Mouse (Mus musculus) embryonic facial prominence, embryonic 12.5 days (tissue): ENCODE results near the gene Napsa. TPM values are rescaled to one million over a fixed set of nuclear protein-coding genes. Genes with fewer than 3 reads are reported as not detected.

ENCODE experiments used
- ATAC-seq: fragments of 200-750 bp; cut with Nextera tagmentation; 2 replicates; pipeline ENCODE4 v1.8.0; 2017; ENCODE audit not compliant: insufficient number of reproducible peaks, insufficient read depth, low FRiP score, low TSS enrichment
- H3K27ac ChIP-seq: fragments of 300-500 bp; sonication (generic); 2 replicates; pipeline ENCODE4 v1.5.1; 2016; ENCODE audit warnings: mild to moderate bottlenecking
- H3K27me3 ChIP-seq: fragments of 300-500 bp; sonication (generic); 2 replicates; pipeline ENCODE4 v1.6.1; 2016; ENCODE audit warnings: mild to moderate bottlenecking, moderate library complexity
- H3K36me3 ChIP-seq: fragments of 300-500 bp; sonication (generic); 2 replicates; pipeline ENCODE4 v1.6.1; 2016; ENCODE audit warnings: mild to moderate bottlenecking
- H3K4me1 ChIP-seq: fragments of 300-500 bp; sonication (generic); 2 replicates; pipeline ENCODE4 v1.6.1; 2016
- H3K4me2 ChIP-seq: fragments of 300-500 bp; sonication (generic); replicated peaks from 2 replicates; pipeline ENCODE4 v1.6.1; 2016; ENCODE audit warnings: mild to moderate bottlenecking, moderate library complexity
- H3K4me3 ChIP-seq: fragments of 300-500 bp; sonication (generic); 2 replicates; pipeline ENCODE4 v1.5.1; 2016; ENCODE audit warnings: mild to moderate bottlenecking
- H3K9ac ChIP-seq: fragments of 300-500 bp; sonication (generic); 2 replicates; pipeline ENCODE4 v1.6.1; 2016; ENCODE audit warnings: mild to moderate bottlenecking, moderate library complexity
- H3K9me3 ChIP-seq: fragments of 300-500 bp; sonication (generic); 2 replicates; pipeline ENCODE4 v1.6.1; 2016; ENCODE audit warnings: mild to moderate bottlenecking, moderate library complexity
- WGBS: fragments of 180-500 bp; shearing (Covaris S2); methylation state at CpG from one replicate; pipeline ENCODE4 v1.1.7; 2016; 5-methylcytosine and 5-hydroxymethylcytosine counted together
- polyA plus RNA-seq: library from polyadenylated mRNA; unstranded; fragments of >200 nt; fragmentation: Nextera tagmentation; extraction: Ambion mirVana; gene quantifications from 2 replicates; pipeline ENCODE4 v1.2.1, GENCODE M21; 2016

Napsa gene
- polyA plus RNA-seq, 1 experiment from 2014 or later, result 1.1 TPM

- peaks cover 33% of the 10 kb centered on the region for H3K27me3 ChIP-seq
- 86% methylated on average over 1 of the region's 1 CpGs for WGBS
- no peak overlapping the region for H3K4me3 ChIP-seq
- 0 out of 2 replicates have a peak, but pooled peaks cover 3% of the 10 kb centered on the region for H3K9me3 ChIP-seq
- peaks cover 3% of the 10 kb centered on the region for H3K4me1 ChIP-seq
- H3K4me2 ChIP-seq, result no peak overlapping the region
- no peaks in the 10 kb centered on the region for H3K36me3 ChIP-seq
- no peak overlapping the region for H3K9ac ChIP-seq
- no peak for ATAC-seq
- no peak overlapping the region for H3K27ac ChIP-seq
These were observed 11.0 kb downstream of the Napsa start for GRCm38 (mm10) chr7:44583146-44583545.

- Histone ChIP-seq H3K27ac (no peak overlapping the region), H3K36me3 (no peaks in the 10 kb centered on the region), H3K4me1 (peaks cover 9% of the 10 kb centered on the region), H3K4me2 (no peak overlapping the region), H3K4me3 (no peak overlapping the region), H3K27me3 (peaks cover 45% of the 10 kb centered on the region), H3K9ac (no peak overlapping the region), H3K9me3 (no peaks in the 10 kb centered on the region)
- no peak for ATAC-seq
- WGBS, result 80% methylated on average over 4 of the region's 4 CpGs
These were observed 12.2 kb downstream of the Napsa start for GRCm38 (mm10) chr7:44584265-44584804.

- H3K27me3 ChIP-seq, result peaks cover 51% of the 10 kb centered on the region
- ATAC-seq, result no peak
- no peak overlapping the region for H3K9ac ChIP-seq
- H3K4me1 ChIP-seq, result peaks cover 9% of the 10 kb centered on the region
- no peak overlapping the region for H3K27ac ChIP-seq
- no peak overlapping the region for H3K4me3 ChIP-seq
- no peaks in the 10 kb centered on the region for H3K9me3 ChIP-seq
- no peaks in the 10 kb centered on the region for H3K36me3 ChIP-seq
- WGBS, result 86% methylated on average over 6 of the region's 6 CpGs
- no peak overlapping the region for H3K4me2 ChIP-seq
These were observed 12.7 kb downstream of the Napsa start for GRCm38 (mm10) chr7:44584921-44585320.

- no peak for ATAC-seq
- no peak overlapping the region for H3K4me2 ChIP-seq
- H3K27ac ChIP-seq, result no peak overlapping the region
- WGBS, result 97% methylated on average over 6 of the region's 6 CpGs
- peaks cover 54% of the 10 kb centered on the region for H3K27me3 ChIP-seq
- no peaks in the 10 kb centered on the region for H3K36me3 ChIP-seq
- H3K4me3 ChIP-seq, result no peak overlapping the region
- no peak overlapping the region for H3K9ac ChIP-seq
- no peaks in the 10 kb centered on the region for H3K9me3 ChIP-seq
- H3K4me1 ChIP-seq, result peaks cover 9% of the 10 kb centered on the region
These were observed 13.4 kb downstream of the Napsa start for GRCm38 (mm10) chr7:44585606-44586005.

GRCm38 (mm10) chr7:44586518-44586917, 14.3 kb downstream of the Napsa start:
- WGBS, result 12% methylated on average over 19 of the region's 19 CpGs
- Histone ChIP-seq H3K9ac (no peak overlapping the region), H3K36me3 (no peaks in the 10 kb centered on the region), H3K9me3 (no peaks in the 10 kb centered on the region), H3K27me3 (peaks cover 63% of the 10 kb centered on the region), H3K4me1 (peaks cover 14% of the 10 kb centered on the region), H3K4me3 (peak overlapping the region; percentile 32), H3K4me2 (peak overlapping the region; percentile 100), H3K27ac (no peak overlapping the region)
- no peak for ATAC-seq

GRCm38 (mm10) chr7:44586930-44587329, 14.8 kb downstream of the Napsa start:
- peaks cover 14% of the 10 kb centered on the region for H3K4me1 ChIP-seq
- peak overlapping the region; percentile 100 for H3K4me2 ChIP-seq
- no peaks in the 10 kb centered on the region for H3K36me3 ChIP-seq
- peak overlapping the region; percentile 32 for H3K4me3 ChIP-seq
- no peaks in the 10 kb centered on the region for H3K9me3 ChIP-seq
- peaks cover 67% of the 10 kb centered on the region for H3K27me3 ChIP-seq
- no peak overlapping the region for H3K9ac ChIP-seq
- under 1% methylated on average over 18 of the region's 18 CpGs for WGBS
- H3K27ac ChIP-seq, result no peak overlapping the region
- ATAC-seq, result no peak

- 29% methylated on average over 6 of the region's 6 CpGs for WGBS
- ATAC-seq, result no peak
- Histone ChIP-seq H3K4me2 (peak overlapping the region; percentile 100; the same call in 1 of the 2 replicates), H3K36me3 (no peaks in the 10 kb centered on the region), H3K27ac (no peak overlapping the region), H3K27me3 (peaks cover 74% of the 10 kb centered on the region), H3K4me3 (no peak overlapping the region; the same call in 1 of the 2 replicates), H3K4me1 (peaks cover 16% of the 10 kb centered on the region), H3K9me3 (no peaks in the 10 kb centered on the region), H3K9ac (no peak overlapping the region)
These were observed 15.5 kb downstream of the Napsa start for GRCm38 (mm10) chr7:44587676-44588075.

- H3K36me3 ChIP-seq, result no peaks in the 10 kb centered on the region
- no peak overlapping the region for H3K27ac ChIP-seq
- peak overlapping the region; percentile 50 for H3K9ac ChIP-seq
- no peak for ATAC-seq
- 7% methylated on average over 12 of the region's 12 CpGs for WGBS
- peak overlapping the region; percentile 62 for H3K4me3 ChIP-seq
- H3K9me3 ChIP-seq, result no peaks in the 10 kb centered on the region
- peaks cover 23% of the 10 kb centered on the region for H3K4me1 ChIP-seq
- H3K27me3 ChIP-seq, result peaks cover 81% of the 10 kb centered on the region
- peak overlapping the region; percentile 100 for H3K4me2 ChIP-seq
These were observed 16.2 kb downstream of the Napsa start for GRCm38 (mm10) chr7:44588338-44588737.

GRCm38 (mm10) chr7:44589149-44589548, 17.0 kb downstream of the Napsa start:
- 0 out of 2 replicates have a peak, but pooled peaks have one; percentile 32 for ATAC-seq
- H3K36me3 ChIP-seq, result no peaks in the 10 kb centered on the region
- H3K9me3 ChIP-seq, result no peaks in the 10 kb centered on the region
- peak overlapping the region; percentile 62 for H3K4me3 ChIP-seq
- H3K27me3 ChIP-seq, result peaks cover 87% of the 10 kb centered on the region
- peaks cover 29% of the 10 kb centered on the region for H3K4me1 ChIP-seq
- peak overlapping the region; percentile 100 for H3K4me2 ChIP-seq
- H3K9ac ChIP-seq, result peak overlapping the region; percentile 50
- WGBS, result 0% methylated on average over 33 of the region's 33 CpGs
- H3K27ac ChIP-seq, result peak overlapping the region; percentile 41; the same call in 1 of the 2 replicates

GRCm38 (mm10) chr7:44589946-44590345, 17.8 kb downstream of the Napsa start:
- Histone ChIP-seq H3K27ac (0 out of 2 replicates have a peak overlapping the region, but pooled peaks have one; percentile 5), H3K9ac (no peak overlapping the region), H3K36me3 (no peaks in the 10 kb centered on the region), H3K9me3 (no peaks in the 10 kb centered on the region), H3K4me3 (peak overlapping the region; percentile 62), H3K27me3 (peaks cover 86% of the 10 kb centered on the region), H3K4me1 (peaks cover 29% of the 10 kb centered on the region), H3K4me2 (peak overlapping the region; percentile 100)
- ATAC-seq, result no peak
- WGBS, result under 1% methylated on average over 13 of the region's 13 CpGs

GRCm38 (mm10) chr7:44590402-44591347, 18.5 kb downstream of the Napsa start, which contains the start of gene Kcnc3:
TSS of gene Kcnc3 (plus strand) at chr7:44590664.
- Histone ChIP-seq H3K4me3 (peak within 1 kb of the TSS; percentile 62), H3K36me3 (no peaks in the 10 kb centered on the region), H3K27me3 (peaks cover 78% of the 10 kb centered on the region), H3K4me1 (peaks cover 29% of the 10 kb centered on the region), H3K4me2 (peak within 1 kb of the TSS; percentile 100), H3K9me3 (no peaks in the 10 kb centered on the region), H3K9ac (peak within 1 kb of the TSS; percentile 61), H3K27ac (peak within 1 kb of the TSS; percentile 41; the same call in 1 of the 2 replicates)
- ATAC-seq, result peak; percentile 90
- 2% methylated on average over 77 of the region's 80 CpGs for WGBS
